Mouse (Mus musculus): ENCODE measurements around the gene Lsamp. TPM values are rescaled to one million over a fixed set of nuclear protein-coding genes. Genes with fewer than 3 reads are reported as not detected.
A peak's percentile ranks its signal among the peaks of the same experiment; 100 is the strongest.

Lsamp gene
- polyA plus RNA-seq, 1 experiment from 2014 or later: 0.68 TPM

DNA sequence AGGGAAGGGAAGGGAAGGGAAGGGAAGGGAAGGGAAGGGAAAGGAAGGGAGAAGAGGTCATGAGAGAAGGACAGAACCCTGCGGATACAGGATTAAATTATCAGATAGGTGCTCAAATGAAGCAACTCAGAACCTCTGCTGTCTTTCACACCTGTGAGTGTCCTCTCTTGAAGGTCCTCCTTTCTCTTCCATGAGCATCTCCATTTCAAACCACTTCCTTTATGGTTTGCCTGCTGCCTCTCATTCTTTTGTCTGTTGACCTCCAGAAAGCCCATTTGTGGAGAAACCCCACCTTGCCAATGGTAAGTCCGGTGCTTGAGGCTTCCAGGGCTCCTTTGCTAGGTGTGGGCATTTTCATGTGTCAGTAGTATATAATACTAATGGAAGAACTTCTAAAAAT, 2141.9 kb downstream of the Lsamp start:
- no peaks in the 10 kb centered on the region for H3K36me3 ChIP-seq (ENCODE audit: control insufficient read depth, insufficient read depth)
- no peak overlapping the region for H3K4me2 ChIP-seq (ENCODE audit: low read depth, low read length)
- no peak overlapping the region for H3K9ac ChIP-seq (ENCODE audit: low read length)
- WGBS: 73% methylated on average over 2 of the region's 2 CpGs
- H3K9me3 ChIP-seq (replicated peaks; ENCODE audit: control insufficient read depth, low read length): no peaks in the 10 kb centered on the region
- no peak overlapping the region for H3K4me3 ChIP-seq (ENCODE audit: low read length)
- no peak overlapping the region for H3K27ac ChIP-seq (ENCODE audit: low read length)
- no peak for ATAC-seq (replicated peaks; ENCODE audit: extremely low read depth, insufficient read depth, low FRiP score)
- no peaks in the 10 kb centered on the region for H3K4me1 ChIP-seq (ENCODE audit: control insufficient read depth, insufficient read depth, low read length)
- no peaks in the 10 kb centered on the region for H3K27me3 ChIP-seq (ENCODE audit: control insufficient read depth, insufficient read depth, low read length)

DNA sequence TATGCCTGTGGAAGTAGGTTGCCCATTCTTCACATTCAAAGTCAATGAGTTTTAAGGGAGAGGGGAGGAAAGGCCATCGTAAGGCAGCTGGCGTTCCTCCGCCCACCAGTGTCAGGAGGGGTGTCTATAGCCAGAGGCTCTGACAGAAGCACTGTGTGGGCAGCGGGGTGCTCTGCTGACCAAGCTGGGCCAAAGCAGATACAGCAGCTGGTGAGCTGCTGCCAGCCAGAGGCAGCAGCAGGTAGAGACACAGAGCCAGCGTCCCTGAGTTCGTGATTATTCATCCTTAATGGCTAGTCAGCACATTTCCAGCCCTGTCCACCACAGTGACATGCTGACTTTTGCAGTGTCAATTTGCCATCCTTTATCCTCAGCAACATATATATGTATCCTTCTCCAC, 2163.0 kb downstream of the Lsamp start:
- no peak for ATAC-seq (replicated peaks; ENCODE audit: extremely low read depth, insufficient read depth, low FRiP score)
- H3K36me3 ChIP-seq (ENCODE audit: control insufficient read depth, insufficient read depth): no peaks in the 10 kb centered on the region
- 69% methylated on average over 6 of the region's 6 CpGs for WGBS
- H3K27me3 ChIP-seq (ENCODE audit: control insufficient read depth, insufficient read depth, low read length): no peaks in the 10 kb centered on the region
- H3K4me2 ChIP-seq (ENCODE audit: low read depth, low read length): no peak overlapping the region
- H3K27ac ChIP-seq (ENCODE audit: low read length): no peak overlapping the region
- no peak overlapping the region for H3K9ac ChIP-seq (ENCODE audit: low read length)
- no peaks in the 10 kb centered on the region for H3K4me1 ChIP-seq (ENCODE audit: control insufficient read depth, insufficient read depth, low read length)
- no peak overlapping the region for H3K4me3 ChIP-seq (ENCODE audit: low read length)
- no peaks in the 10 kb centered on the region for H3K9me3 ChIP-seq (replicated peaks; ENCODE audit: control insufficient read depth, low read length)

DNA sequence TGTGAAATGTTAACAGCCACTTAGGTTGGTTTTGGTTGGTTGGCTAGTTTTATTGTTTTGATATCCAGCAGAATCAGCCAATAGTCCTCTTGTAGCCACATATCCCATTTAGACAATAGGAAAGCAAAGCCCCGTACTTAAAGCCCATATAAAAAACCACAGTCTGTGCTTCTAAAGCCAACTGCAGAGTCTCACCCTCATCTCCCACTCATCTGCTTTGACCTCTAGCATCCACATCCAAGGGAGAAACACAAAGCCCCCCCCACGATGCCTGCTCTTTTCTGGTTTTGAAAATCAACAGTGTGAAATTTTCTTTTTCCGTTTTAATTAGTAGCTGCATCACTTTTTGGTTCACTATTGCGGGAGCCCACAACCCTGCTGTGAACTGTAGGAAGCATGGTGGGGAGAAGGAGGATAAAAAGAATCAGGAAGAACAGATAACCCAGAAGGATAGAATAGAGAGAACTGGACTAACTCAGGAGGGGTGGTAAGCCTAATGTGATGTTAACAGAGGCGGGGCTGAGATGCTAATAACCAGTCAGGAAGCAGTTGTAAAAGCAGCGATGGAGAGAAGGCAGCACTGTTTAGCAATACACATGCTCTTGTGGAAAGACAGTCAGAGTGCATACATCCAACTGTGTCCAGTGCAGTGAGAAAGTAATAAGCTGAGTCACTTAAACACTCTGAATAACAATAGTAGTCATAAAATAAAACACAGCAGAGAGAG, 2165.2 kb downstream of the Lsamp start:
- H3K4me2 ChIP-seq (ENCODE audit: low read depth, low read length): no peak overlapping the region
- H3K4me1 ChIP-seq (ENCODE audit: control insufficient read depth, insufficient read depth, low read length): peaks cover 7% of the 10 kb centered on the region
- no peaks in the 10 kb centered on the region for H3K27me3 ChIP-seq (ENCODE audit: control insufficient read depth, insufficient read depth, low read length)
- H3K4me3 ChIP-seq (ENCODE audit: low read length): no peak overlapping the region
- no peak overlapping the region for H3K9ac ChIP-seq (ENCODE audit: low read length)
- 75% methylated on average over 6 of the region's 6 CpGs for WGBS
- H3K9me3 ChIP-seq (replicated peaks; ENCODE audit: control insufficient read depth, low read length): no peaks in the 10 kb centered on the region
- H3K27ac ChIP-seq (ENCODE audit: low read length): no peak overlapping the region
- no peaks in the 10 kb centered on the region for H3K36me3 ChIP-seq (ENCODE audit: control insufficient read depth, insufficient read depth)
- ATAC-seq (replicated peaks; ENCODE audit: extremely low read depth, insufficient read depth, low FRiP score): no peak

DNA sequence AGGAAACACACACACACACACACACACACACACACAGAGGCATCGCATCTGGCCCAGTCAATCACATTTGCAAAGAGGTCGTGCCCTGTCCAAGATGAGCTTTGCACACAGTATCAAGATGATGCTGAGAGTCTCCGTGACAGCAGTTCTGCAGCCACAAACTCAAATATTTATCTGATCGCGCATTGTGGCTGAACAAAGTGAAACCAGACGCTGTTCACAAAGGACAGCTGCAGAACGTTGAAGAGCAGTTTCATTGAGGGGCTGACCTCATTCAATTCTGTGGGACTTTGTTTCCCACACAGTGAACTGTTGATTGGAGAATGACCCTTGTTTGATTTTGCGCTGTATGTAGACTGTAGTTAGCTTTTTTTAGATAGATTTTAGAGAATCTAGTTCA, 2168.5 kb downstream of the Lsamp start:
- no peak for ATAC-seq (replicated peaks; ENCODE audit: extremely low read depth, insufficient read depth, low FRiP score)
- no peaks in the 10 kb centered on the region for H3K9me3 ChIP-seq (replicated peaks; ENCODE audit: control insufficient read depth, low read length)
- H3K36me3 ChIP-seq (ENCODE audit: control insufficient read depth, insufficient read depth): no peaks in the 10 kb centered on the region
- H3K27me3 ChIP-seq (ENCODE audit: control insufficient read depth, insufficient read depth, low read length): no peaks in the 10 kb centered on the region
- peak overlapping the region; percentile 49; the same call in 1 of the 2 replicates for H3K4me2 ChIP-seq (ENCODE audit: low read depth, low read length)
- no peak overlapping the region for H3K27ac ChIP-seq (ENCODE audit: low read length)
- WGBS: 26% methylated on average over 8 of the region's 8 CpGs
- H3K4me1 ChIP-seq (ENCODE audit: control insufficient read depth, insufficient read depth, low read length): peaks cover 7% of the 10 kb centered on the region
- no peak overlapping the region for H3K4me3 ChIP-seq (ENCODE audit: low read length)
- H3K9ac ChIP-seq (ENCODE audit: low read length): no peak overlapping the region

DNA sequence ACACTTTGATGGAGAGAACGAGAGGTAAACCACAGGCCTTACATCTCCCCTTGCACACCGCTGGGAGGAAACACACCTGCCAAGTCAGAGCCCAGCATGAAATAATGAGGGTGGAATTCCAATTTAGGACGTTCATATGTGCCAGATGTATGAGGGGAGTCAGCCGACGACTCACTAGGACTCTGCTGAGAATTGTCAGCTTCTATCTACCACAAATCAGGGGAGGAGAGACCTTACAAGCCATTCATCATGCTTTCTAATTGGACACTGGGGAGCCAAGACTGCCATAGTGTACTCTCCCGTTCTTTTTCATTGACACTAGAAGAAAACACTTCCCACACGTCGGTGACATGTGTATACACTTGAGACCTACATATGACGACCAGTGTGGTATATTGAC, 2173.7 kb downstream of the Lsamp start:
- Histone ChIP-seq H3K27me3 (ENCODE audit: control insufficient read depth, insufficient read depth, low read length) (no peaks in the 10 kb centered on the region), H3K4me2 (ENCODE audit: low read depth, low read length) (no peak overlapping the region), H3K27ac (ENCODE audit: low read length) (no peak overlapping the region), H3K4me3 (ENCODE audit: low read length) (no peak overlapping the region), H3K36me3 (ENCODE audit: control insufficient read depth, insufficient read depth) (no peaks in the 10 kb centered on the region), H3K9me3 (replicated peaks; ENCODE audit: control insufficient read depth, low read length) (no peaks in the 10 kb centered on the region), H3K4me1 (ENCODE audit: control insufficient read depth, insufficient read depth, low read length) (peaks cover 2% of the 10 kb centered on the region), H3K9ac (ENCODE audit: low read length) (no peak overlapping the region)
- 75% methylated on average over 9 of the region's 9 CpGs for WGBS
- no peak for ATAC-seq (replicated peaks; ENCODE audit: extremely low read depth, insufficient read depth, low FRiP score)

DNA sequence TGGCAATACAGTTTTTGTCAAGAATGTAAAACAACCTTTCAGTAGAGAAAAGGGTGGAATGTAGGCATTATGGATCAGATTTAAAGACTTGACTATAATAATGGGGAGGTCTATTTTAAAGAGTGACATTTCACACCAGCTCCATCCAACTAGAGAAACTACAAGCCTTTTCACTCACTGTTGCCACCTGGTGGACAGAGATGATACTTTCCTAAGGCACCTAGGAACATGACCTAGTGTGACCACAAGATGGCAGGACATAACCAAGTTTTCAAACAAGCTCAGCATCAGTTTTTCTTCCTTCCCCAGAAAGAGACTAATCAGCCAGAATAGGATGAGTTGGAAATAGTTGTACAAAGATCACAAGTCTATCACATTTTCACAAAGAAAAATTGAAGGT, 2180.8 kb downstream of the Lsamp start:
- Histone ChIP-seq H3K9ac (ENCODE audit: low read length) (no peak overlapping the region), H3K4me3 (ENCODE audit: low read length) (no peak overlapping the region), H3K4me2 (ENCODE audit: low read depth, low read length) (no peak overlapping the region), H3K27ac (ENCODE audit: low read length) (no peak overlapping the region), H3K4me1 (ENCODE audit: control insufficient read depth, insufficient read depth, low read length) (no peaks in the 10 kb centered on the region), H3K36me3 (ENCODE audit: control insufficient read depth, insufficient read depth) (no peaks in the 10 kb centered on the region), H3K9me3 (replicated peaks; ENCODE audit: control insufficient read depth, low read length) (no peaks in the 10 kb centered on the region), H3K27me3 (ENCODE audit: control insufficient read depth, insufficient read depth, low read length) (no peaks in the 10 kb centered on the region)
- no peak for ATAC-seq (replicated peaks; ENCODE audit: extremely low read depth, insufficient read depth, low FRiP score)

DNA sequence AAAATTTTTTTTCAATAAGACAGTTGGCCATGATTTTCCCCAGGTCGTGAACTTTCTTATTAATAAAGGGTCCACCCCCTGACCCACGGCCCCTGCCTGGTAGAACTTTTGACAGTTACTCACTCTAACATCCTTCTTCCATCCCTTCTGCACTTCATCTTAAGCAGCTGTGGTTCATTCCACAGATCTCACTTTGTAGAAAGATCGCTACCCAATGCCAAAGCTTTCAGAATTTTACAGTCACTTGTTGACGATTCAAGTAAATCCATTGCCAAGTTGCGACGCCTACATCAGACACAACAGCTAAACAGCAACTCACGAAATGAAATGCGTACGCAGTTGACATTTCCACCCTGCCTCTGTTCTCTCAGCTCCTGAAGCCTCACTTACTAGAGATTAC, 2184.1 kb downstream of the Lsamp start:
- Histone ChIP-seq H3K4me2 (ENCODE audit: low read depth, low read length) (no peak overlapping the region), H3K27me3 (ENCODE audit: control insufficient read depth, insufficient read depth, low read length) (no peaks in the 10 kb centered on the region), H3K27ac (ENCODE audit: low read length) (no peak overlapping the region), H3K9ac (ENCODE audit: low read length) (no peak overlapping the region), H3K9me3 (replicated peaks; ENCODE audit: control insufficient read depth, low read length) (no peaks in the 10 kb centered on the region), H3K36me3 (ENCODE audit: control insufficient read depth, insufficient read depth) (no peaks in the 10 kb centered on the region), H3K4me3 (ENCODE audit: low read length) (no peak overlapping the region), H3K4me1 (ENCODE audit: control insufficient read depth, insufficient read depth, low read length) (no peaks in the 10 kb centered on the region)
- ATAC-seq (replicated peaks; ENCODE audit: extremely low read depth, insufficient read depth, low FRiP score): no peak
- 77% methylated on average over 9 of the region's 9 CpGs for WGBS

DNA sequence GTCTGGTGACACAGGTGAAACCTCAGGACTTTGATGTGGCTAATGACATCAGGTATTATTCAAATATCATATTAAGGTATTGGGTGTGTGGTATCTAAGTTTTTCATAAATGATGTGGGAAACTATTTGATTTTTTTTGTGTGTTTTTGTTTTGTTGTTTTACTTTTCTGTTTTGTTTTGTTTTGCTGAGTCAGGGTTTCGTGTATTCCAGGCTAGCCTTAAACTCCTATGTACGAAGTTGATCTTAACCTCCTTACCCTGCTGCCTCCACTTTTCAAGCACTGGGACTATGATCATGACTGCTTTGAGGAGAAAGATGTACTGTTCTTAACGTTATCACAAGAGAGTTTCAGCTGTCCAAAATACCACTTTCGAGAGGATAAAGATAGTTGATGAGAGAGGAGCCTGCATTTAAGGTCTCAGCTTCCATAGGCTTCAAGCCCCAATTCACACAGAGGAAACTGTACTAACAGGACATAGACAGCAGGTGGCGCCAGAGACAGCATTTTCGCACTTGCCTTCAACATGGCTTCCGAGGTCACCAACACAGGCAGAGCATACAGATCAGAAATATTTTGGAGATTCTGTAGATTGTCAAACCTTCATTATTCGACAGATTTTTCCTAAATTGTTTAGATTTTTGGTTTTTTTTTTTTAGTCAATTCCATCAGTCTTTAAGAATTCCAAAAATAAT, 2185.4 kb downstream of the Lsamp start:
- no peaks in the 10 kb centered on the region for H3K36me3 ChIP-seq (ENCODE audit: control insufficient read depth, insufficient read depth)
- H3K27ac ChIP-seq (ENCODE audit: low read length): no peak overlapping the region
- ATAC-seq (replicated peaks; ENCODE audit: extremely low read depth, insufficient read depth, low FRiP score): no peak; the same call in 1 of the 2 replicates
- WGBS: 21% methylated on average over 8 of the region's 8 CpGs
- H3K9me3 ChIP-seq (replicated peaks; ENCODE audit: control insufficient read depth, low read length): no peaks in the 10 kb centered on the region
- no peaks in the 10 kb centered on the region for H3K27me3 ChIP-seq (ENCODE audit: control insufficient read depth, insufficient read depth, low read length)
- H3K4me2 ChIP-seq (ENCODE audit: low read depth, low read length): no peak overlapping the region
- no peak overlapping the region for H3K4me3 ChIP-seq (ENCODE audit: low read length)
- no peak overlapping the region for H3K9ac ChIP-seq (ENCODE audit: low read length)
- H3K4me1 ChIP-seq (ENCODE audit: control insufficient read depth, insufficient read depth, low read length): no peaks in the 10 kb centered on the region

DNA sequence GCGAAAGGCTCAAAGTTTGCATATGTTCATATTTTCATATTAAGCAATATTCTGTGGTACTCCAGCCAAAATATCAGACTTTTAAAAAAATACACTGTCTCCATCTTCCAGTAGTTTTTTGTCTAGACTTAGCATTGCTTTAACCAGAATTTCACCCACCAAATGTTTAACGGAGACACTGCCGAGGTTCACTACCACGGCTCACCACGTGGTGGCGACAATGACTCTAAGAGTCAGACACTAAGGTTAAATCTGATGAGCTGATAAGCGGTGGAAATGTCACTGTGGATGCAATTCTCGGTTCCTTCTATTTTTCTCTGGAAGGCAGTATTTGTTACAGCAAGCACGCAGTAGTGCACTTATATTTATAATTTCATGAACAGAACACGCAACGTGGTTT, 2188.3 kb downstream of the Lsamp start:
- ATAC-seq (replicated peaks; ENCODE audit: extremely low read depth, insufficient read depth, low FRiP score): no peak
- no peak overlapping the region for H3K27ac ChIP-seq (ENCODE audit: low read length)
- H3K9ac ChIP-seq (ENCODE audit: low read length): no peak overlapping the region
- H3K4me2 ChIP-seq (ENCODE audit: low read depth, low read length): no peak overlapping the region
- WGBS: 32% methylated on average over 11 of the region's 11 CpGs
- no peaks in the 10 kb centered on the region for H3K4me1 ChIP-seq (ENCODE audit: control insufficient read depth, insufficient read depth, low read length)
- no peaks in the 10 kb centered on the region for H3K36me3 ChIP-seq (ENCODE audit: control insufficient read depth, insufficient read depth)
- H3K27me3 ChIP-seq (ENCODE audit: control insufficient read depth, insufficient read depth, low read length): no peaks in the 10 kb centered on the region
- H3K4me3 ChIP-seq (ENCODE audit: low read length): no peak overlapping the region
- H3K9me3 ChIP-seq (replicated peaks; ENCODE audit: control insufficient read depth, low read length): no peaks in the 10 kb centered on the region
